Mouse (Mus musculus): ENCODE measurements around the gene Nup85. TPM values are rescaled to one million over a fixed set of nuclear protein-coding genes. Genes with fewer than 3 reads are reported as not detected.
A peak's percentile ranks its signal among the peaks of the same experiment; 100 is the strongest.
"Not testable (repeated sequence)": the region's sequence is repeated elsewhere in the genome, so short reads cannot be mapped to it uniquely, and the experiment has no call there.

Nup85 gene
- polyA plus RNA-seq (2015; fragmentation: Nextera tagmentation; extraction: Ambion mirVana) = 111 and 113 TPM in 2 replicates

DNA sequence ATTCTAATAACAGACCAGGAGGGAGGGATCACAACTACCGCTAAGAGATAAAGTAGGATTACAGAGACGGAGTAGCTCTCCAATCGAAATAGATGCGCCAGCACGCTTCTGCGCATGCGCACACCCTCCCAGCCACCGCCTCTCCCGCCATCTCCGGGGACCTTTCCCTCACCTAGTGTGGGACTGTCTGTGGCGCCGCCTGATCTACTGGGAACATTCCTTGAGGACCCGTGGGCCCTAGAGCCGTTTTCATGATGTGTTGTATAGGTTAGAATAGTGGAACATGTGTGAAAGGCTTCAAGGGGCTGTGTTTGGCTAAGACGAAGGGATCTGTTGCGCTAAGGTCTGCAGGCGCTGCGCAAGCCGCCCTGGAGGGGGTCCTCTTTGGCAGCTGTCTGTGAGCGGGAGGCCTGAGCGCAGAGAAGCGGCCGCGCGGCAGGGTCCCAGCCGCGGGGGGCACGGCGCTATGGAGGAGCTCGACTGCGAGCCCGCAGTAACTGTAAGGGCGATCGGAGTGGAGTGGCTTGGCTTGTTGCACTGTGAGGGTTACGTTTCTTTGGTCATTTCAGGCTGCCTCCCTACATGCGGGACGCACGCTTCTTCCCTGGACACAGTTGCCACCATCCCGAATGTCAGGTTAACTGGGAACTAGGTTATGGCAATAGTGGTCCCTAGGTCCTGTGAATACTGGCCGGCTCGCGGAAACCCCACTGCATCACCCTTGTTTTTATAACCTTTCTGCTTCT lies at the start of gene Nup85:
Gene Nup85, plus strand, starts transcription at position 371 of the 746 bp plus-strand sequence.
- WGBS = under 1% methylated on average over 42 of the region's 42 CpGs
- Histone ChIP-seq H3K4me1 (peaks cover 17% of the 10 kb centered on the region), H3K9me3 (no peaks in the 10 kb centered on the region), H3K27ac (replicated peaks) (peak within 1 kb of the TSS; percentile 85), H3K36me3 (peaks cover 36% of the 10 kb centered on the region), H3K4me3 (peak within 1 kb of the TSS; percentile 93), H3K9ac (peak within 1 kb of the TSS; percentile 91), H3K4me2 (peak within 1 kb of the TSS; percentile 83), H3K27me3 (replicated peaks) (no peaks in the 10 kb centered on the region)
- ATAC-seq (ENCODE audit: extremely low read depth, insufficient number of reproducible peaks, low FRiP score, low TSS enrichment) = peak; percentile 74

DNA sequence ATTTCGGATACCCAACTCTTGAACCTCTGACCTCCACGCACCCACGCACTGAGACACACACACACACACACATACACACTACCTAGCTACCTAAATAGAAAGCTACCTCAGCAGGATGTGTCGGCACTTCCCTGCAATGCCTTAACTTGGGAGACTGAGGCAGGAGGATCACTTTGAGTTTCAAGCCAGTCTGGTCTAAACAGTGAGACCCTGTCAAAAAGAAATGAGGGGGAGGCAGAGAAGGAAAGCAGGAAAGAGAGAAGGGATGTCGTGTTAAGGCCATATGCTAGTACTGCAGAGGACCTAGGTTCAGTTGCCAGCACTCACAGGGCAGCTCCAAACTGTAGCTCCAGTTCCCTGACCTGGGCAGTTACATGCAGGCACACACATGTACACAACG lies 49.2 kb upstream of the Nup85 start:
- H3K4me2 ChIP-seq = peak overlapping the region; percentile 83
- H3K4me3 ChIP-seq = no peak overlapping the region
- H3K27ac ChIP-seq (replicated peaks) = no peak overlapping the region
- H3K36me3 ChIP-seq = no peaks in the 10 kb centered on the region
- no peaks in the 10 kb centered on the region for H3K9me3 ChIP-seq
- H3K9ac ChIP-seq = no peak overlapping the region
- WGBS = 67% methylated on average over 6 of the region's 6 CpGs
- peaks cover 45% of the 10 kb centered on the region for H3K4me1 ChIP-seq
- H3K27me3 ChIP-seq (replicated peaks) = no peaks in the 10 kb centered on the region
- no peak for ATAC-seq (ENCODE audit: extremely low read depth, insufficient number of reproducible peaks, low FRiP score, low TSS enrichment)

- Histone ChIP-seq H3K4me3 (no peak overlapping the region), H3K36me3 (peaks cover 5% of the 10 kb centered on the region), H3K4me2 (no peak overlapping the region), H3K27me3 (replicated peaks) (no peaks in the 10 kb centered on the region), H3K27ac (replicated peaks) (no peak overlapping the region), H3K9me3 (no peaks in the 10 kb centered on the region), H3K9ac (no peak overlapping the region), H3K4me1 (peaks cover 37% of the 10 kb centered on the region)
- ATAC-seq (ENCODE audit: extremely low read depth, insufficient number of reproducible peaks, low FRiP score, low TSS enrichment) = no peak
- 70% methylated on average over 5 of the region's 5 CpGs for WGBS
These were observed 47.3 kb upstream of the Nup85 start for GRCm38 (mm10) chr11:115516942-115517341.

DNA sequence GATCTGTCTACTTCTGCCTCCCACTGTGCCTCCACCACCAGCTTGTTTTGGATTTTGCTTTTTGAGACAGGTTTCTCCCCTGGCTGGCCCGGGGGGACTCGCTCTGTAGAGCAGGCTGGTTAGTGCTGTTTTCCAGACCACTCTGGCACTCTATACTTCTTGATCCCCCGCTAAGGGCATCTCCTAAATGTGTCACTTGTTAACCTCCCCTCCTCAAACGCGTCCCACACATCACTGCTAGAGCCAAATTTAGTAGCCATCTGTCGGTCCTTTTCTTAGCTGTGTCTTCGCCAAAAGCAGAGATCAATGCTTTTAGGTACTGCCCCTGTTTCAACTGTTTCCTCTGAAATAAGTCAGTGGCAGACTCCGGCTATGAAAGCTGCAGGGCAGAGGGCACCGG lies 45.5 kb upstream of the Nup85 start:
- H3K36me3 ChIP-seq = peaks cover 18% of the 10 kb centered on the region
- H3K4me3 ChIP-seq = no peak overlapping the region
- H3K27me3 ChIP-seq (replicated peaks) = no peaks in the 10 kb centered on the region
- no peaks in the 10 kb centered on the region for H3K9me3 ChIP-seq
- WGBS = 49% methylated on average over 9 of the region's 9 CpGs
- no peak overlapping the region for H3K4me2 ChIP-seq
- no peak for ATAC-seq (ENCODE audit: extremely low read depth, insufficient number of reproducible peaks, low FRiP score, low TSS enrichment)
- peaks cover 26% of the 10 kb centered on the region for H3K4me1 ChIP-seq
- H3K27ac ChIP-seq (replicated peaks) = peak overlapping the region; percentile 45; the same call in 1 of the 2 replicates
- H3K9ac ChIP-seq = 0 out of 2 replicates have a peak overlapping the region, but pooled peaks have one; percentile 1

DNA sequence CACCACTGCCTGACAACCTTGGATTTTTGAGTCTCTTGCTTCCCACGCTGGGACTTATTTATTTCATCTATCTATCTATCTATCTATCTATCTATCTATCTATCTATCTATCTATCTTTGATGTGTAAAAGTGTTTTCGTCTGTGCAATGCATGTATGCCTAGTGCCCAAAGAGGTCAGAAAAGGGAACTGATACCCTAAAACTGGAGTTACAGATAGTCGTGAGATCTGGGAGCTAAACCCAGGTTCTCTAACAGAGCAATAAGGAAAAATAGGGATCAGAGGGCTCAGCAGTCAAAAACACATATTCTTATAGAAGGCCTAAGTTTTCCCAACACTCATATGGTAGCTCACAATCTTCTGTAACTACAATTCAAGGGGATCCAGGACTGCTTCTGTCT lies 44.7 kb upstream of the Nup85 start:
- Histone ChIP-seq H3K27me3 (replicated peaks) (no peaks in the 10 kb centered on the region), H3K4me3 (no peak overlapping the region), H3K9me3 (no peaks in the 10 kb centered on the region), H3K27ac (replicated peaks) (peak overlapping the region; percentile 65), H3K4me2 (no peak overlapping the region), H3K4me1 (peaks cover 26% of the 10 kb centered on the region), H3K9ac (no peak overlapping the region), H3K36me3 (peaks cover 26% of the 10 kb centered on the region)
- WGBS = 74% methylated on average over 3 of the region's 3 CpGs
- ATAC-seq (ENCODE audit: extremely low read depth, insufficient number of reproducible peaks, low FRiP score, low TSS enrichment) = no peak

DNA sequence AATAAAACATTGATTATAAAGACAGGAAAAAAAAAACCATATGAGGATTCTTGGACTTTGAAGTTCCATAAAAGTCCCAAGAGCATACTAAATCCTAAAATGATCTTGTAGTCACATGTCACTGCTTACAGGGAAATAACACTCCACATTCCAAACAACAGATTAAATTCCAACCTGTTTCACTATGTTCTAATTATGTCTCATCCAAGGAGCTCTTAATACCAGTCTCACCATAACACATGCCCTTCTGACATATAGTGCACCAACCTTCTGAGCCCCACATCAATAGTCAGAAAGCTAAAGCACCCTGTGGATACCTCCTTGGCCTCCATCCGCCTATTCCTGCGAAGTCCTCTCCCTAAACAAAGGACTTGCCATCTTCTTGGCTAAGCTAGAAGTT lies 44.0 kb upstream of the Nup85 start:
- Histone ChIP-seq H3K4me1 (peaks cover 21% of the 10 kb centered on the region), H3K4me3 (no peak overlapping the region), H3K9ac (peak overlapping the region; percentile 60), H3K36me3 (peaks cover 33% of the 10 kb centered on the region), H3K9me3 (no peaks in the 10 kb centered on the region), H3K27ac (replicated peaks) (peak overlapping the region; percentile 80), H3K4me2 (0 out of 2 replicates have a peak overlapping the region, but pooled peaks have one; percentile 21), H3K27me3 (replicated peaks) (no peaks in the 10 kb centered on the region)
- WGBS = 73% methylated on average over 2 of the region's 2 CpGs
- no peak for ATAC-seq (ENCODE audit: extremely low read depth, insufficient number of reproducible peaks, low FRiP score, low TSS enrichment)

DNA sequence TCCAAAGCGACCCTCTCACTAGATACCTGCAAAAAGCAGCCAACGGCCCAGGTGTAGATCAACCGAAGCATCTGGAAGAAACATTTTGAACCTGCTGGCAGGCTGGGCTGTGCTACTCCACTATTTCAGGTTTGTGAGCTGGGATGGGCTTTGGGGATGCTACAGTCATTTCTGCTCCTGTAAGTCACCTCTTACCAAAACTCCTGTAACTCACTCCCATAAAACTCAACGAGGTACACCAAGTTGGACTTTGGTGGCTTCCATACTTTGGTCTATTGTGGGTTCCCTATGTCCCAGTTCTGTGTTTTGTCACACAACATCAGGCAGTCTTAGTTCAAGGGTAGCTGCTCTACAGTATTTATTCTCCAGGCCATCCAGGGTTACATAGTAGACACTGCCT lies 43.2 kb upstream of the Nup85 start:
- Histone ChIP-seq H3K4me2 (no peak overlapping the region), H3K9me3 (no peaks in the 10 kb centered on the region), H3K36me3 (peaks cover 41% of the 10 kb centered on the region), H3K27me3 (replicated peaks) (no peaks in the 10 kb centered on the region), H3K4me1 (peaks cover 20% of the 10 kb centered on the region), H3K4me3 (no peak overlapping the region), H3K27ac (replicated peaks) (peak overlapping the region; percentile 80), H3K9ac (0 out of 2 replicates have a peak overlapping the region, but pooled peaks have one; percentile 11)
- no peak for ATAC-seq (ENCODE audit: extremely low read depth, insufficient number of reproducible peaks, low FRiP score, low TSS enrichment)
- WGBS = 86% methylated on average over 4 of the region's 4 CpGs

GRCm38 (mm10) chr11:115522238-115522637 lies 42.0 kb upstream of the Nup85 start:
- Histone ChIP-seq H3K4me1 (peaks cover 20% of the 10 kb centered on the region), H3K9ac (no peak overlapping the region), H3K27me3 (replicated peaks) (no peaks in the 10 kb centered on the region), H3K4me2 (no peak overlapping the region), H3K36me3 (peaks cover 53% of the 10 kb centered on the region), H3K9me3 (no peaks in the 10 kb centered on the region), H3K27ac (replicated peaks) (no peak overlapping the region), H3K4me3 (no peak overlapping the region)
- 92% methylated on average over 2 of the region's 2 CpGs for WGBS
- no peak for ATAC-seq (ENCODE audit: extremely low read depth, insufficient number of reproducible peaks, low FRiP score, low TSS enrichment)

- no peak for ATAC-seq (ENCODE audit: extremely low read depth, insufficient number of reproducible peaks, low FRiP score, low TSS enrichment)
- Histone ChIP-seq H3K4me2 (no peak overlapping the region), H3K9ac (no peak overlapping the region), H3K36me3 (peaks cover 58% of the 10 kb centered on the region), H3K4me1 (peaks cover 20% of the 10 kb centered on the region), H3K27ac (replicated peaks) (no peak overlapping the region), H3K27me3 (replicated peaks) (no peaks in the 10 kb centered on the region), H3K4me3 (no peak overlapping the region), H3K9me3 (no peaks in the 10 kb centered on the region)
- WGBS = 76% methylated on average over 2 of the region's 2 CpGs
These were observed 41.5 kb upstream of the Nup85 start for GRCm38 (mm10) chr11:115522703-115523102.

DNA sequence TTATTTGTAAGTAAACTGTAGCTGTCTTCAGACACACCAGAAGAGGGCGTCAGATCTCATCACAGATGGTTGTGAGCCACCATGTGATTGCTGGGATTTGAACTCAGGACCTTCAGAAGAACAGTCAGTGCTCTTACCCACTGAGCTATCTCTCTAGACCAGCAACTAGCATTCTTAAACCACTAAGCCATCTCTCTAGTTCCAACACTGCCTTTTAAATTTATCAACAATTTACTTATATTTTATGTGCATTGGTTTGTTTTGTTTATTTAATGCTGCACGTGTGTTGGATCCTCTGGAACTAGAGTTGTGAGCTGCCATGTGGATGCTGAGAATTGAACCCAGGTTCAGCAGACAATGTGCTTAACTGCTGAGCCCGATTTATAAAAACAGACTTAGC lies 37.8 kb upstream of the Nup85 start:
- WGBS = 83% methylated on average over 3 of the region's 3 CpGs
- not testable (repeated sequence) for H3K27ac ChIP-seq (replicated peaks); H3K9ac ChIP-seq; H3K4me3 ChIP-seq; H3K4me1 ChIP-seq; ATAC-seq (ENCODE audit: extremely low read depth, insufficient number of reproducible peaks, low FRiP score, low TSS enrichment); H3K27me3 ChIP-seq (replicated peaks); H3K4me2 ChIP-seq; H3K9me3 ChIP-seq
- peaks cover 93% of the 10 kb centered on the region for H3K36me3 ChIP-seq

DNA sequence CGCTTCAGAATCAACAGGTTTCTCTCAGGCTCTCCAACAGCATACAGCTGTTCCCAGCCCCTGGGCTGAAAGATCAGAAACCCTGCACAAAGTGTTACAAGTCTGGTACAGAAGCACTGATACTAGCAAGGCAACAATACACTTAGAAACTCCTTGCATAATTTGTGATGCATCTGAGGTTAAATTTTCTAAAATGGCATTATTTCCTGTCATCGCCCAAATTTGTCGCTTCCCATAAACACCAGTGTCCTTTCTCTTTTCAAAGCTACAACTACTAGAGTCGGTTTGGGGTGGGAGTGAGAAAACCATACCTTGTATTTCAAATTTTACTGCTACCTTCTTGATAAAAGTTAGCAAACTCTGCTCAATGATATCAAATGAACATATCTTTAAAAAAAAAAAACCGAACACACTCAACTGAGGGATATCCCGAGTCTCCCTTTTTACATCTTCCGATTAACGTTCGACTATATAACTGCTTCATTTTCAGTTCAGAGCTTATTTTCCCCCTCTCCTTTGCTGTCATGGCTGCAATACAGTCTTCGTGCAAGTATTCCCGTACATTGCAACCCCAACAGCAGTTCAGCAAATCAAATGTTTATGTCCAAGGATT lies 29.4 kb upstream of the Nup85 start:
- H3K9ac ChIP-seq = peak overlapping the region; percentile 99
- H3K4me1 ChIP-seq = peaks cover 22% of the 10 kb centered on the region
- H3K9me3 ChIP-seq = no peaks in the 10 kb centered on the region
- no peaks in the 10 kb centered on the region for H3K27me3 ChIP-seq (replicated peaks)
- WGBS = 7% methylated on average over 11 of the region's 11 CpGs
- peak overlapping the region; percentile 78 for H3K4me2 ChIP-seq
- no peak for ATAC-seq (ENCODE audit: extremely low read depth, insufficient number of reproducible peaks, low FRiP score, low TSS enrichment)
- peak overlapping the region; percentile 100 for H3K27ac ChIP-seq (replicated peaks)
- peak overlapping the region; percentile 95 for H3K4me3 ChIP-seq
- peaks cover 45% of the 10 kb centered on the region for H3K36me3 ChIP-seq

All from heart, embryonic 13.5 days (tissue).